Mouse (Mus musculus): ENCODE results near the gene Dner.

Dner gene

DNA sequence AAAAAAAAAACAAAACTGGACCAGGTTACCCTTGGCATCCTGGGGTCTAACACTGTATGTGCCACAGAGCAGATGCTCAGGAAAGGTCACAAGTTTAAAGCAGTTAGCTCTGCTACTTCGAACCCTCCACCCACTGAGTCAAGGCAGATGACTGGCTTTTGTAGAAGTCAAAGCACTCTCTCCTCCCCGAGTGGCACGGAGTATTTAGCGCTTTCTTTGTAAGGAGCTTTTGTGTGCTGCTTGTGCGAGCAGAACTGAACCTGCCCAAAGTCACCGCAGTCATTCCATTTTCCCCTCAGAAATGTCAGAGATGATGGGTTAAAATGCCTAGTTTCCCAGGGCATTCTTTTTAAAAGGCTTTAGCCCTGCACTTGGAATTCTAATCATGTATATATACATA lies 59.1 kb downstream of the Dner start:
- no peak for DNase-seq (ENCODE audit: low spot score in 2 of 2)

DNA sequence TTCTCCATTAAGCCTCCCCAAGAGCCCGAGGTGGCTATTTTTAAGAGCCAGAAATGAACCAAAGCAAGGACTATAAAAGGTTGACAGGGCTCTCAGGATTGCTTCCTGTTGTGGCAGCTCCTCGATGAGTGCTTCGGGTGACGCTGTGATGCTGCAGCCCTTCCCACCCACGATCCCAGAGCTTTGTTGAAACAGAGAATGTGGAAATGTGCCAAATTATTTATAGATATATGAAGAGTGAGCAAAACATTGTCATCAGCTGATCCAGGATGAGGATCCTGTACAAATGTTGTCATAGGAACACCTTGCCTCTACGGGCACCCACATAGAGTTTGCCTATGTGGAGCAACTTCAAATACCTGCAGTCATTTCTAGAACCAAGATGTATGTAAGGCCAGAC lies 67.8 kb downstream of the Dner start:
- no peak for DNase-seq (ENCODE audit: low spot score in 2 of 2)

GRCm38 (mm10) chr1:84622978-84623554 lies 73.0 kb downstream of the Dner start:
- no peak for DNase-seq (ENCODE audit: low spot score in 2 of 2)

DNA sequence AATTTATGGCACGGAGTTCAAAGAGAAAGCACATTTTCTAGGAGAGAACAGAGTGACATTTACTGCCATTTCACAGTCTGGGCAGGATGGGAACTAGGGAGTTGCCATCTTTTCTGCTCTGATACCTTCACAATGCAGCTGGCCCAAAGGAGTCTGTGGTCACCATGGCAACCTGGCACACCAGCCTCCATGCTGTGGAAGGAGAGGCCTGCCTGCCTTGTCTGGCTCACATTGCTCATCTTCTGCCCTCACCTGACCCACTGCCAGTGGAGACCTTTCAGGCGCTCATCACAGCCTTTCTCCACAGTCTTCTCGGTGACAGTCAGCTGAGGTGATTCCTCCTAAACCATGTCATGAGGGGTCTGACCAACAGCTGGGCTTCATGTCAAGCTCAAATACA lies 74.7 kb downstream of the Dner start:
- peak in 1 of 2 experiments; percentile 12 for DNase-seq (ENCODE audit: low spot score in 2 of 2)

DNA sequence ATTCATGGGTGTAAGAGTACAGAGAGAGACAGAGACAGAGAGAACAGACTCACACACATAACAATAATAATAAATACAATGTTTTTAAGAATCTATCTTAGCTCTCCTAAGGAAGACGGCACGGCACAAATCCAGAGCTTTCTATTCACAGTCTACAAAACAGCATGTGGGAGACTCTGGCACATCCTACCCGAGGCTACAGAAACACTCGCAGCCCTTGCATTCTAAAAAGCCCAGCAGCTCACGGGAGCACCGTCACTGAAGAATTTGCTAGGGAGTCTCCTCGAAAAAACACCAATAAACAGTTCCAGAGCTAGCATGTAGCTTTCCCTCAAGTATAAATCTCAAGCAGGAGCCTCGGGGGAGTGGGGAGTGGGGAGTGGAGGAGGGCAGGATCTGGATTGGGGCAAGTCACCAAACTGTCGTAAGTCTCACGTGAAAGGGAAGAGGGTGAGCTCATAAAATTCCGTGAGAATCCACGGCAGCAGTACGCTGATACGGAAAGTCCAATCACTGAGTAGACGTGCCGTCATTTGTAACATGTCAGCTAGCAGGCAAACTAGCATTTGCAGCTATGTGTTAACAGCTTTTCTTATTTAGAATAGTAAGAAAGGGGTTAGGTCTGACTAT lies 76.8 kb downstream of the Dner start:
- peak in 1 of 2 experiments; percentile 7 for DNase-seq (ENCODE audit: low spot score in 2 of 2)

- no peak for DNase-seq (ENCODE audit: low spot score in 2 of 2)
Measured at GRCm38 (mm10) chr1:84618094-84618493, 77.9 kb downstream of the Dner start.

GRCm38 (mm10) chr1:84616133-84616532 lies 79.9 kb downstream of the Dner start:
- DNase-seq (ENCODE audit: low spot score in 2 of 2): no peak

GRCm38 (mm10) chr1:84614596-84614995 lies 81.4 kb downstream of the Dner start:
- DNase-seq (ENCODE audit: low spot score in 2 of 2): no peak

- DNase-seq (ENCODE audit: low spot score in 2 of 2): no peak
Measured at GRCm38 (mm10) chr1:84613119-84613518, 82.9 kb downstream of the Dner start.

GRCm38 (mm10) chr1:84611331-84611730 lies 84.7 kb downstream of the Dner start:
- no peak for DNase-seq (ENCODE audit: low spot score in 2 of 2)

DNA sequence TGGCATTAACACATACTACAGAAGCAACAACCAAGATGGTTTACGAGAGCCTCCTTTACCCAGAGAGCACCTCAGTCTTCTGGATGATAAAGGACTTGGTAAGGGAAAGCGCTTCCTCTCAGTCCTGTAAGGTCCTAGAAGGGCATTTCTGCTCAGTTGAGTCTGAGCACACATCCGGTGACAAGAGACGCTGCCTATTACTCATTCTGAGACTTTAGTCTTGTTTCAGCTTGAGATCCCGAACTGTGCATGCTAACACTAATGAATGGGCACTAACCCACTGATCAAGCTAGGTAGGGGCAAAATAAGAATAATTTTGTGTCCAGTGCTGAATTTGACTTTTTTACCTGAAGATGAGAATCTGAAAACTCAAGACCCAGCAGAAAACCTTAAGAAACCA lies 97.0 kb downstream of the Dner start:
- no peak for DNase-seq (ENCODE audit: low spot score in 2 of 2)

GRCm38 (mm10) chr1:84596023-84596422 lies 100.0 kb downstream of the Dner start:
- no peak for DNase-seq (ENCODE audit: low spot score in 2 of 2)

GRCm38 (mm10) chr1:84592394-84592793 lies 103.6 kb downstream of the Dner start:
- no peak for DNase-seq (ENCODE audit: low spot score in 2 of 2)

GRCm38 (mm10) chr1:84590534-84590933 lies 105.5 kb downstream of the Dner start:
- DNase-seq (ENCODE audit: low spot score in 2 of 2): no peak

DNA sequence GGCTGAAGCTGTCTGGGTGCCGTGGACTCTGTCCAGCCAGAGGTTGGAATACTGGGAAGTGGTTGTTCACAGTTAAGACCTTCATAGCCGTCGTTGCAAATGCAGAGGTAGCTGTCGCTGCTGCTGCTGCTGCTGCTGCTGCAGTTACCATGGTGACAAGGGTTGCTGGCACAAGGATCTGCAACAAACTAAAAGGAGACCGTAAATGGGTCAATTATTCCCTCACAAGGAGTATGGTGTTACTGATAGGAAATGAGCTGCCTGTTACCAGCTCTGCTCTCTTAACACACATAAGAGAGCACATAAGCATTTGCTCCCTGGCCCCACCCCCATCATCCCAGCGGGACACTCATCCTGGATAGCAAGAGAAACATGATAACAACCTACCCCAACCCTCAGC lies 110.6 kb downstream of the Dner start:
- DNase-seq (ENCODE audit: low spot score in 2 of 2): no peak

GRCm38 (mm10) chr1:84581812-84582211 lies 114.2 kb downstream of the Dner start:
- DNase-seq (ENCODE audit: low spot score in 2 of 2): peak; percentile 57 to 59

DNA sequence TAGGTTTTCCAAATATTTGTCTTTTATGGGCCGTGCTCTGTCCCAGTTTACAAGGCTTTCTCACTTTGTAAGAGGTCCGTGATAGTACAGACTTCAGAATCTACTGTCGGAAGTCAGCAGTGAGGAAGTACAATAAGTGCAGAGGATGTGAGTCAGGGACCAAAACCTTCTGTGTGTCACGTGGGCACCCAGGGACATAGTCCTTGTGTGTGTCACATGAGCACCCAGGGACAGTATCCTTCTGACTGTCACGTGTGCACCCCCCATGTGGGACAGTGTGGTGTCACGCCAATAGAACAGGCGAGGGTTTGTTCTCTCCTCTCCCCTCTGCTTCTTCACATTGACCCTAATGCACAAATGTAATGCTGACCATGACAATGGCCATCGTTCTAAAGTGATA lies 134.2 kb downstream of the Dner start:
- peak in 1 of 2 experiments; percentile 13 for DNase-seq (ENCODE audit: low spot score in 2 of 2)

- DNase-seq (ENCODE audit: low spot score in 2 of 2): no peak
Measured at GRCm38 (mm10) chr1:84561387-84561786, 134.6 kb downstream of the Dner start.

GRCm38 (mm10) chr1:84556546-84557511 lies 139.2 kb downstream of the Dner start:
- DNase-seq (ENCODE audit: low spot score in 2 of 2): no peak

DNA sequence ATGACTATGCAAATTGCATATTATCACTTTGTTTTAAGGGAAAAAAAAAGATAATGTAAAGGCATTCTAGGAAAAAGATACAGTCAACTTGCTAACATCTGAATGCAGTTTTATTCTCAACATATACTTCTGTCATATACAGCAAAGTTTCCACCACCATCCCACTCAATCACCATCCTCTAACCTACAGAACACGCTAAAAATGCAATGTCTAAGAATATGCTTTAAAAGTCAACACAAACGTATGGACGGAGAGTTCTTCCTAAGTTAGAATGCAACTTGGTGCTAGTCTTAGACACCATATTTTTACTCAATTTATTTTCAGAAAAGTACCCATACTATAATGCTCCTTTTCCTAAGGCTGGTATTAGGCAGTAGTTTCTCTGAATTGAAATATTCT lies 144.0 kb downstream of the Dner start:
- no peak for DNase-seq (ENCODE audit: low spot score in 2 of 2)

GRCm38 (mm10) chr1:84550065-84550368 lies 146.0 kb downstream of the Dner start:
- DNase-seq (ENCODE audit: low spot score in 2 of 2): no peak

- no peak for DNase-seq (ENCODE audit: low spot score in 2 of 2)
Measured at GRCm38 (mm10) chr1:84549367-84550064, 146.5 kb downstream of the Dner start.
